Mouse (Mus musculus) stomach, embryonic 14.5 days (tissue): ENCODE data around the gene Gm10720. TPM values are rescaled to one million over a fixed set of nuclear protein-coding genes. Genes with fewer than 3 reads are reported as not detected.
"Not testable (repeated sequence)": the region's sequence is repeated elsewhere in the genome, so short reads cannot be mapped to it uniquely, and the experiment has no call there.

Source experiments
- ATAC-seq: fragments of 200-750 bp; cut with Nextera tagmentation; 2 replicates; pipeline ENCODE4 v1.8.0; 2017; ENCODE audit warnings: low read depth, moderate TSS enrichment; ENCODE audit not compliant: insufficient number of reproducible peaks, insufficient read depth, low FRiP score
- H3K27ac ChIP-seq: fragments of 300-500 bp; sonication (generic); 2 replicates; pipeline ENCODE4 v1.5.1; 2014; ENCODE audit warnings: mild to moderate bottlenecking, low read length, moderate library complexity, mixed read lengths
- H3K27me3 ChIP-seq: fragments of 300-500 bp; sonication (generic); 2 replicates; pipeline ENCODE4 v1.6.1; 2014; ENCODE audit warnings: low read length, control low read depth, mixed read lengths; ENCODE audit not compliant: control insufficient read depth, insufficient read depth
- H3K36me3 ChIP-seq: fragments of 300-500 bp; sonication (generic); 2 replicates; pipeline ENCODE4 v1.6.1; 2014; ENCODE audit warnings: mild to moderate bottlenecking, control low read depth, low read length, moderate library complexity, mixed read lengths; ENCODE audit not compliant: control insufficient read depth, insufficient read depth
- H3K4me1 ChIP-seq: fragments of 300-500 bp; sonication (generic); 2 replicates; pipeline ENCODE4 v1.6.1; 2014; ENCODE audit warnings: low read length, control low read depth, mixed read lengths; ENCODE audit not compliant: control insufficient read depth, insufficient read depth
- H3K4me2 ChIP-seq: fragments of 300-500 bp; sonication (generic); replicated peaks from 2 replicates; pipeline ENCODE4 v1.6.1; 2014; ENCODE audit warnings: low read depth, low read length, control low read depth
- H3K4me3 ChIP-seq: fragments of 300-500 bp; sonication (generic); 2 replicates; pipeline ENCODE4 v1.5.1; 2014; ENCODE audit warnings: low read depth, low read length, control low read depth
- H3K9ac ChIP-seq: fragments of 300-500 bp; sonication (generic); replicated peaks from 2 replicates; pipeline ENCODE4 v1.6.1; 2014; ENCODE audit warnings: low read depth, mild to moderate bottlenecking, control low read depth, low read length, moderate library complexity, mixed read lengths
- H3K9me3 ChIP-seq: fragments of 300-500 bp; sonication (generic); 2 replicates; pipeline ENCODE4 v1.6.1; 2016; ENCODE audit warnings: low read depth, low read length, control low read depth; ENCODE audit not compliant: control insufficient read depth
- WGBS: fragments of 180-500 bp; shearing (Covaris S2); extraction: QIAGEN DNeasy Blood & Tissue Kit; methylation state at CpG from one replicate; pipeline ENCODE4 v1.1.7; 2014; 5-methylcytosine and 5-hydroxymethylcytosine counted together
- polyA plus RNA-seq: library from polyadenylated mRNA; unstranded; fragments of >200 nt; fragmentation: Nextera tagmentation; extraction: Ambion mirVana; gene quantifications from 2 replicates; pipeline ENCODE4 v1.2.1, GENCODE M21; 2014

Gene Gm10720
- polyA plus RNA-seq, 1 experiment from 2014 or later: not detected

DNA sequence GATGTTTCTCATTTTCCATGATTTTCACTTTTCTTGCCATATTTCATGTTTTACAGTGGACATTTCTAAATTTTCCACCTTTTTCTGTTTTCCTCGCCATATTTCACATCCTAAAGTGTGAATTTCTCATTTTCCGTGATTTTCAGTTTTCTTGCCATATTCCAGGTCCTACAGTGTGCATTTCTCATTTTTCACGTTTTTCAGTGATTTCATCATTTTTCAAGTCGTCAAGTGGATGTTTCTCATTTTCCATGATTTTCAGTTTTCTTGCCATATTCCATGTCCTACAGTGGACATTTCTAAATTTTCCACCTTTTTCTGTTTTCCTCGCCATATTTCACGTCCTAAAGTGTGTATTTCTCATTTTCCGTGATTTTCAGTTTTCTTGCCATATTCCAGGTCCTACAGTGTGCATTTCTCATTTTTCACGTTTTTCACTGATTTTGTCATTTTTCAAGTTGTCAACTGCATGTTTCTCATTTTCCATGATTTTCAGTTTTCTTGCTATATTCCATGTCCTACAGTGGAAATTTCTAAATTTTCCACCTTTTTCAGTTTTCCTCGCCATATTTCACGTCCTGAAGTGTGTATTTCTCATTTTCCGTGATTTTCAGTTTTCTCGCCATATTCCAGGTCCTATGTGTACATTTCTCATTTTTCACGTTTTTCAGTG lies 8.0 kb downstream of the Gm10720 start, which contains the start of gene Gm10718:
TSS of gene Gm10718 (plus strand) at position 236 of the 673 bp plus-strand sequence.
- H3K9ac ChIP-seq, H3K4me1 ChIP-seq, ATAC-seq, H3K4me3 ChIP-seq, H3K4me2 ChIP-seq, H3K36me3 ChIP-seq, H3K9me3 ChIP-seq, H3K27ac ChIP-seq, H3K27me3 ChIP-seq: not testable (repeated sequence)
- 71% methylated on average over 9 of the region's 13 CpGs for WGBS

DNA sequence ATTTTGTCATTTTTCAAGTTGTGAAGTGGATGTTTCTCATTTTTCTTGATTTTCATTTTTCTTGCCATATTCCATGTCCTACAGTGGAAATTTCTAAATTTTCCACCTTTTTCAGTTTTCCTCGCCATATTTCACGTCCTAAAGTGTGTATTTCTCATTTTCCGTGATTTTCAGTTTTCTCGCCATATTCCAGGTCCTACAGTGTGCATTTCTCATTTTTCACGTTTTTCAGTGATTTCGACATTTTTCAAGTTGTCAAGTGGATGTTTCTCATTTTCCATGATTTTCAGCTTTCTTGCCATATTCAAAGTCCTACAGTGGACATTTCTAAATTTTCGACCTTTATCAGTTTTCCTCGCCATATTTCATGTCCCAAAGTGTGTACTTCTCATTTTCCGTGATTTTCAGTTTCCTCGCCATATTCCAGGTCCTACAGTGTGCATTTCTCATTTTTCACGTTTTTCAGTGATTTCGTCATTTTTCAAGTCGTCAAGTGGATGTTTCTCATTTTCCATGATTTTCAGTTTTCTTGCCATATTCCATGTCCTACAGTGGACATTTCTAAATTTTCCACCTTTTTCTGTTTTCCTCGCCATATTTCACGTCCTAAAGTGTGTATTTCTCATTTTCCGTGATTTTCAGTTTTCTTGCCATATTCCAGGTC lies 8.7 kb downstream of the Gm10720 start:
- not testable (repeated sequence) for H3K4me1 ChIP-seq, H3K27me3 ChIP-seq, H3K4me3 ChIP-seq, H3K4me2 ChIP-seq, H3K9ac ChIP-seq, H3K36me3 ChIP-seq, H3K9me3 ChIP-seq, ATAC-seq, H3K27ac ChIP-seq
- WGBS: 67% methylated on average over 15 of the region's 16 CpGs

DNA sequence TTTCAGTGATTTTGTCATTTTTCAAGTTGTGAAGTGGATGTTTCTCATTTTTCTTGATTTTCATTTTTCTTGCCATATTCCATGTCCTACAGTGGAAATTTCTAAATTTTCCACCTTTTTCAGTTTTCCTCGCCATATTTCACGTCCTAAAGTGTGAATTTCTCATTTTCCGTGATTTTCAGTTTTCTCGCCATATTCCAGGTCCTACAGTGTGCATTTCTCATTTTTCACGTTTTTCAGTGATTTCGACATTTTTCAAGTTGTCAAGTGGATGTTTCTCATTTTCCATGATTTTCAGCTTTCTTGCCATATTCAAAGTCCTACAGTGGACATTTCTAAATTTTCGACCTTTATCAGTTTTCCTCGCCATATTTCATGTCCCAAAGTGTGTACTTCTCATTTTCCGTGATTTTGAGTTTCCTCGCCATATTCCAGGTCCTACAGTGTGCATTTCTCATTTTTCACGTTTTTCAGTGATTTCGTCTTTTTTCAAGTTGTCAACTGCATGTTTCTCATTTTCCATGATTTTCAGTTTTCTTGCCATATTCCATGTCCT lies 9.5 kb downstream of the Gm10720 start, which contains the start of gene Gm10717:
TSS of gene Gm10717 (plus strand) at position 506 of the 556 bp plus-strand sequence.
- ATAC-seq, H3K9me3 ChIP-seq, H3K9ac ChIP-seq, H3K27ac ChIP-seq, H3K4me1 ChIP-seq, H3K36me3 ChIP-seq, H3K4me3 ChIP-seq, H3K27me3 ChIP-seq, H3K4me2 ChIP-seq: not testable (repeated sequence)
- 73% methylated on average over 12 of the region's 12 CpGs for WGBS

DNA sequence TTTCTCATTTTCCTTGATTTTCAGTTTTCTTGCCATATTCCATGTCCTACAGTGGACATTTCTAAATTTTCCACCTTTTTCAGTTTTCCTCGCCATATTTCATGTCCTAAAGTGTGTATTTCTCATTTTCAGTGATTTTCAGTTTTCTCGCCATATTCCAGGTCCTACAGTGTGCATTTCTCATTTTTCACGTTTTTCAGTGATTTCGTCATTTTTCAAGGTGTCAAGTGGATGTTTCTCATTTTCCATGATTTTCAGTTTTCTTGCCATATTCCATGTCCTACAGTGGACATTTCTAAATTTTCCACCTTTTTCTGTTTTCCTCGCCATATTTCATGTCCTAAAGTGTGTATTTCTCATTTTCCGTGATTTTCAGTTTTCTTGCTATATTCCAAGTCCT lies 10.2 kb downstream of the Gm10720 start:
- not testable (repeated sequence) for H3K36me3 ChIP-seq, H3K9me3 ChIP-seq, H3K27me3 ChIP-seq, H3K9ac ChIP-seq, H3K4me2 ChIP-seq, ATAC-seq, H3K4me3 ChIP-seq, H3K27ac ChIP-seq, H3K4me1 ChIP-seq
- WGBS: 63% methylated on average over 4 of the region's 6 CpGs

DNA sequence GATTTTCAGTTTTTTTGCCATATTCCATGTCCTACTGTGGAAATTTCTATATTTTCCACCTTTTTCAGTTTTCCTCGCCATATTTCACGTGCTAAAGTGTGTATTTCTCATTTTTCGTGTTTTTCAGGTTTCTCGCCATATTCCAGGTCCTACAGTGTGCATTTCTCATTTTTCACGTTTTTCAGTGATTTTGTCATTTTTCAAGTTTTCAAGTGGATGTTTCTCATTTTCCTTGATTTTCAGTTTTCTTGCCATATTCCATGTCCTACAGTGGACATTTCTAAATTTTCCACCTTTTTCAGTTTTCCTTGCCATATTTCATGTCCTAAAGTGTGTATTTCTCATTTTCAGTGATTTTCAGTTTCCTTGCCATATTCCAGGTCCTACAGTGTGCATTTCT lies 10.7 kb downstream of the Gm10720 start:
- H3K36me3 ChIP-seq, H3K27me3 ChIP-seq, H3K9me3 ChIP-seq, H3K4me3 ChIP-seq, H3K4me1 ChIP-seq, H3K9ac ChIP-seq, ATAC-seq, H3K27ac ChIP-seq, H3K4me2 ChIP-seq: not testable (repeated sequence)
- WGBS: 70% methylated on average over 5 of the region's 5 CpGs

DNA sequence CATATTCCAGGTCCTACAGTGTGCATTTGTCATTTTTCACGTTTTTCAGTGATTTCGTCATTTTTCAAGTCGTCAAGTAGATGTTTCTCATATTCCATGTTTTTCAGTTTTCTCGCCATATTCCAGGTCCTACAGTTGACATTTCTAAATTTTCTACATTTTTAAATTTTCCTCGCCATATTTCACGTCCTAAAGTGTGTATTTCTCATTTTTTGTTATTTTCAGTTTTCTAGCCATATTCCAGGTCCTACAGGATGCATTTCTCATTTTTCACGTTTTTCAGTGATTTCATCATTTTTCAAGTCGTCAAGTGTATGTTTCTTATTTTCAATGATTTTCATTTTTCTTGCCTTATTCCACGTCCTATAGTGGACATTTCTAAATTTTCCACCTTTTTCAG lies 11.3 kb downstream of the Gm10720 start:
- not testable (repeated sequence) for ATAC-seq, H3K9ac ChIP-seq, H3K4me1 ChIP-seq, H3K4me2 ChIP-seq, H3K4me3 ChIP-seq, H3K36me3 ChIP-seq, H3K27me3 ChIP-seq, H3K9me3 ChIP-seq, H3K27ac ChIP-seq
- WGBS: 61% methylated on average over 9 of the region's 9 CpGs

- not testable (repeated sequence) for H3K27me3 ChIP-seq, H3K36me3 ChIP-seq, H3K9ac ChIP-seq, H3K27ac ChIP-seq, H3K9me3 ChIP-seq, H3K4me2 ChIP-seq, H3K4me3 ChIP-seq, H3K4me1 ChIP-seq
- WGBS: 72% methylated on average over 9 of the region's 9 CpGs
- ATAC-seq: 0 out of 2 replicates have a peak, but pooled peaks have one; percentile 14
Measured at GRCm38 (mm10) chr9:3027200-3027599, 11.7 kb downstream of the Gm10720 start.

GRCm38 (mm10) chr9:3029276-3030000 lies 14.0 kb downstream of the Gm10720 start:
- H3K4me3 ChIP-seq, H3K9ac ChIP-seq, H3K27me3 ChIP-seq, H3K27ac ChIP-seq, H3K36me3 ChIP-seq, ATAC-seq, H3K4me1 ChIP-seq, H3K4me2 ChIP-seq, H3K9me3 ChIP-seq: not testable (repeated sequence)
- 63% methylated on average over 11 of the region's 16 CpGs for WGBS
